Mouse (Mus musculus): ENCODE measurements around the gene Cd8b1. TPM values are rescaled to one million over a fixed set of nuclear protein-coding genes. Genes with fewer than 3 reads are reported as not detected.

Cd8b1 gene
- not detected for polyA plus RNA-seq (2014; fragmentation: Illumina TruSeq; extraction: RNeasy Lipid Tissue Mini Kit (QIAGEN cat#74804); ENCODE audit: low read depth, low replicate concordance)

DNA sequence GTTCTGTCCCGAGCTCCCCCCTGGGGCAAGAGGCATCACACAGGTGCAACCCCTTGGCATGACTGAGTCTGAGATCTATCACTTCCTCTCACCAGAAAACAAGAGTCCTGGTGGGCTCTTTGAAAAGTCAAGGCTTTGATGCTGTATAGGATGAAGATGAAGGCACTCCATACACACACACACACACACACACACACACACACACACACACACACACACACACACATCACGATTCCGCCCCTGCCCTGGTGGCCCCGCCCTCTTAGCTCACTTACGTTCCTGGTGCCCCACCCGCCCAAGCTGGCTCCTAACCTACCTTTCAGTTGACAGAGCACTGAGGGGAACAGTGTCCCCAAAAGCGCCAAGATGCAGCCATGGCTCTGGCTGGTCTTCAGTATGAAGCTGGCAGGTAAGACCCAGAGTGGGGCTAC is at the start of gene Cd8b1:
Gene Cd8b1 (plus strand): TSS at position 298 of the 431 bp plus-strand sequence.

DNA sequence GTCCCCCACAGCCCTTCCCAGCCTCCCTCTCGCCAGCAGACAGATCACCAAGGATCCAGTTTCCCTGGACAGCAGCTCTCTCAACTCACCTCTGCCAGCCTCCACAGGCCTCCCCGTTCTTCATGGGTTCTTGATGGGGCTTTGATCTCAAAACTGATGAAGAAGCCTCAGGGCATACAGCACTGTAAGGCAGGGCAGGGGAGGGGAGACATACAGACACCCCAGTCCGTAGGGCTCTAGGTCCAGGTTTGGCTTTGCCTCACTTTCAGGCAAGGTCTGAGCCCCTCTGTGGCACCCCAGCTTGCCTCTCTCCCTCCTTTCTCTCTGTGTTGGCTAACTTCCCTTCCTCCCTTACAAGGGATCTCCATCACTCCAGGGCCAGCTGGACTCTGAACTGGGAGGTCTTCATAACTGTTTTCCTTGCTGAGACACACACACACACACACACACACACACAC is 733 bp upstream of the Cd8b1 start, which contains the start of gene Smyd1:
Gene Smyd1 (minus strand): TSS at position 408 of the 458 bp plus-strand sequence.

DNA sequence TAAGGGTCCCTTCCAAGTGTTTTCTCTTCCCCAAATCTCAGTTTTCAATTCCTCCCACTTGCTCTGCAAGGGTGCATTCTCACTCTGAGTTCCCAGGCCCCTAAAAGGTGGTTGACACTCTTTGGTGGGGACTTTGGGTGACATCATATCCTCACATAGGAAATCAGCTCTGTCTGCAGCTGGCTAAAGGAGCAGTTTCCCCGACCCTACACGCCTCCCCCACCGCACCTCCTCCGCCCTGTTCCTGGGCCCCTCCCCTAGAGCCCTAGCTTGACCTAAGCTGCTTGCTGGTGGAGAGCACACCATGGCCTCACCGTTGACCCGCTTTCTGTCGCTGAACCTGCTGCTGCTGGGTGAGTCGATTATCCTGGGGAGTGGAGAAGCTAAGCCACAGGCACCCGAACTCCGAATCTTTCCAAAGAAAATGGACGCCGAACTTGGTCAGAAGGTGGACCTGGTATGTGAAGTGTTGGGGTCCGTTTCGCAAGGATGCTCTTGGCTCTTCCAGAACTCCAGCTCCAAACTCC is 50.7 kb downstream of the Cd8b1 start, which contains the start of gene Cd8a:
Gene Cd8a (plus strand): TSS at position 179 of the 527 bp plus-strand sequence.

Other genes with a start within 250 kb of the Cd8b1 start
- gene Thnsl2, start 178.3 kb upstream of the Cd8b1 start, polyA plus RNA-seq (2014; fragmentation: Illumina TruSeq; extraction: RNeasy Lipid Tissue Mini Kit (QIAGEN cat#74804); ENCODE audit: low read depth, low replicate concordance): 6.0 TPM
- not detected for gene Fabp1, start 123.0 kb upstream of the Cd8b1 start, polyA plus RNA-seq (2014; fragmentation: Illumina TruSeq; extraction: RNeasy Lipid Tissue Mini Kit (QIAGEN cat#74804); ENCODE audit: low read depth, low replicate concordance)
- gene Krcc1, start 51.1 kb upstream of the Cd8b1 start, polyA plus RNA-seq (2014; fragmentation: Illumina TruSeq; extraction: RNeasy Lipid Tissue Mini Kit (QIAGEN cat#74804); ENCODE audit: low read depth, low replicate concordance): 393 TPM
- 2.7 TPM for gene Smyd1, start 555 bp upstream of the Cd8b1 start, polyA plus RNA-seq (2014; fragmentation: Illumina TruSeq; extraction: RNeasy Lipid Tissue Mini Kit (QIAGEN cat#74804); ENCODE audit: low read depth, low replicate concordance)
- gene Cd8a, start 50.6 kb downstream of the Cd8b1 start, polyA plus RNA-seq (2014; fragmentation: Illumina TruSeq; extraction: RNeasy Lipid Tissue Mini Kit (QIAGEN cat#74804); ENCODE audit: low read depth, low replicate concordance): not detected
- 295 TPM for gene Rmnd5a, start 117.8 kb downstream of the Cd8b1 start, polyA plus RNA-seq (2014; fragmentation: Illumina TruSeq; extraction: RNeasy Lipid Tissue Mini Kit (QIAGEN cat#74804); ENCODE audit: low read depth, low replicate concordance)
- gene Rnf103, start 171.1 kb downstream of the Cd8b1 start, polyA plus RNA-seq (2014; fragmentation: Illumina TruSeq; extraction: RNeasy Lipid Tissue Mini Kit (QIAGEN cat#74804); ENCODE audit: low read depth, low replicate concordance): 134 TPM
- 281 TPM for gene Chmp3, start 221.0 kb downstream of the Cd8b1 start, polyA plus RNA-seq (2014; fragmentation: Illumina TruSeq; extraction: RNeasy Lipid Tissue Mini Kit (QIAGEN cat#74804); ENCODE audit: low read depth, low replicate concordance)

Measured in adrenal gland, adult 10 weeks (tissue).